Mouse (Mus musculus): ENCODE data around the gene Narfl.

DNA sequence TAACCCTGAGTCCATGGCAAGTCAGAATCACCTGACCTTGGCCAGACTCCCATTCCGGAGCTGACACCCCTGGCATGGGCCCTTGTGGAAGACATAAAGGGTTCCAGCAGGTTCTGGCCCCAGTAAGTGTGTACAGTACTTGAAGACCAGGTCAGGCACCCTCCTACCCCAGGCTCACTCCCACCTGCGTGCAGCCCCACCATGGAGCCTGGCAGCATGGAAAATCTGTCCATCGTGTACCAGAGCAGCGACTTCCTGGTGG is 45.6 kb upstream of the Narfl start:
- TF ChIP-seq EP300 (IDR thresholded peaks at IDR 0.05; ENCODE audit: low read depth) (no peak), CTCF (IDR thresholded peaks at IDR 0.05; ENCODE audit: low read depth) (no peak)

Data from liver, postnatal 0 days (tissue).